Mouse (Mus musculus) urinary bladder, adult 2 months (tissue): ENCODE measurements around the gene Smim24. TPM values are rescaled to one million over a fixed set of nuclear protein-coding genes. Genes with fewer than 3 reads are reported as not detected.

Experiments used
- DNase-seq: peaks from one replicate; pipeline ENCODE4 v3.0.0; 2022; ENCODE audit warnings: low spot score
- polyA plus RNA-seq: library from polyadenylated mRNA; depleted of rRNA; stranded (reverse); fragments of >200 nt; gene quantifications from 2 replicates; pipeline ENCODE4 v1.2.3, GENCODE M21; 2012; rRNA removed

Smim24 gene
- polyA plus RNA-seq, 1 experiment = 5.0 TPM

DNA sequence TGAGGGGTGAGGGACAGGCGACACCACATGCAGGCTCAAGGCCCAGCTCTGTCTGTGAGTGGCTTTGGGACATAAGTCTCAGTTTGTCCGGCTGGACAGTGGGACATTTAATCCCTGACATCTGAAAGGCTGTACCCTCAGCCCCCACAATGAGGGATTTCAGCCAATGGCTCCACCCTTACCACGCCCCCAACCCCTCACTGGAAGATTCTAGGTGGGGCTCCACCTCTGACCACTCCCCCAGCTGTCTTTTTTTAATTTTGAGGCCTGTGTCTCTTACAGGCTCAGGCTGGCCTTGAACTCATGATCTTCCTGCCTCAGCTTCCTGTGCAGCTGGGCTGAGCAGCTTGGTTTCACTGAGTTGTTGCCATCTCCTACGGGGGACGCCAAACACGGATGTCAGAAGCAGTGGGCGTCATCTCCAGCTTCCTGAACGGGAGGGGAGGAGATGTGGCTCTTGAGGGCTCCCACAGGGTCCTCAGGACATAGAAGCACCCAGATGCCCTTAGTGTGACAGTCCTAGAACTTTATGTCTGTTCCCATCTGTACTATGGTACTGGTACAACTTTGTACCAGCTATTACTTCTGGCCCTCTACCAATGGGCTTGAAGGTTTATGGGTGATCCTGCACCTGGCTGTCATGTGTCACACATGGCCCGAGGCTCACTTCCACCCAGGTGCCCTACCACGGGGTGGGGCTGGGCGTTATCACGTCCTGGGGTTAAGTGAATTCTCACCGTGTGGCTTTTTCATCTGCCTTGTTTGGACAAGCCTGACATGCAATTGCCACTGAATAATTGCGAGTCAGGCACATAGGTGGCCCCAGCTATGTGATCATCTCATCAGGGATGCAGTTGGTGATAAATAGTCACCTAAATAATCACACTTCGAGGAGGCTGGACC lies 41.8 kb downstream of the Smim24 start:
- DNase-seq = peak; percentile 22

DNA sequence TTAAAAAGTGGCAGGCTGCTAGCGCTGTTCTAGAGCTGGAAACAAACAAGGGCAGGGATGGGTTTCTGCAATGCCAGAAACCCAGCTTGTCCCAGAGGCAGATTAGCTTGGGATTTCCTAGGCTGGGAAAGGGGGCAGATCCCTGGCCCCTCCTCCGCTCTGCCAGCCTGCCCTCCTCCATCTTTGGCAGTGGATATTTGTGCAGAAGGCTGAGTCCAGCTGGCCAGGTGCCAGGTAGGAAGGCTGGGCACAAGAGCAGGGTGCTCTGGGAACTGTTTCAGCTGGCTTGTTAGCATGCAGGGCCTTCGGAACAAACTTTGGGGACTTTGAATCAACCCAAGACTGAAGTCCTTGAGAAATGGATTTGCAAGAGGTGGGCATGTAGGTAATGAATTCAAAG lies 42.6 kb downstream of the Smim24 start:
- peak; percentile 53 for DNase-seq

DNA sequence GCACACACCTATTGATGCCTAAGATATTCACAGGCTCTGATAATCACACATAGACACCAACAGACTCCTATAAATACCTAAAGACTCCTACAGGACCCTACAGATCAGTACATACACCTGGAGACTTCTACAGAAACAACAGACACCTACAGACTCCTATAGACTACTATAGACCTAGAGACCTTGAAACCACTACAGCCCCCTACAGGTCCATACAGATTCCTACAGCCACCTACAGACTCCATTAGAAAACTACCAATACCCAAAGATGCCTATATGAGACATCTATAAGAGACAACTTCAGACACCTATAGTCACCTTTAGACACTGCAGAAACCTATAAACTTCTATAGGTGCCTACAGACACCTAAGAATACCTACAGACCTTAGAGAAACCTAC lies 48.2 kb downstream of the Smim24 start:
- DNase-seq = no peak

Other genes with a start within 250 kb of the Smim24 start
- 12.5 and 17.9 TPM in 2 replicates for gene Pias4, start 225.1 kb upstream of the Smim24 start, polyA plus RNA-seq
- gene Eef2, start 216.4 kb upstream of the Smim24 start, polyA plus RNA-seq = 1,109 and 1,486 TPM in 2 replicates
- gene Dapk3, start 210.0 kb upstream of the Smim24 start, polyA plus RNA-seq = 58.2 and 61.1 TPM in 2 replicates
- not detected in 2 replicates for gene 4930442H23Rik, start 209.2 kb upstream of the Smim24 start, polyA plus RNA-seq
- gene Nmrk2, start 191.0 kb upstream of the Smim24 start, polyA plus RNA-seq = not detected in 2 replicates
- gene Atcay, start 162.2 kb upstream of the Smim24 start, polyA plus RNA-seq = 0.10 and 0.13 TPM in 2 replicates
- 29.3 and 34.4 TPM in 2 replicates for gene Zfr2, start 159.9 kb upstream of the Smim24 start, polyA plus RNA-seq
- 2.2 and 2.6 TPM in 2 replicates for gene Matk, start 140.1 kb upstream of the Smim24 start, polyA plus RNA-seq
- gene Mrpl54, start 126.1 kb upstream of the Smim24 start, polyA plus RNA-seq = 95.9 and 103 TPM in 2 replicates
- 45.9 and 48.3 TPM in 2 replicates for gene Apba3, start 126.1 kb upstream of the Smim24 start, polyA plus RNA-seq
- 23.7 and 25.1 TPM in 2 replicates for gene Tjp3, start 101.5 kb upstream of the Smim24 start, polyA plus RNA-seq
- gene Pip5k1c, start 100.1 kb upstream of the Smim24 start, polyA plus RNA-seq = 38.6 and 48.9 TPM in 2 replicates
- 27.7 and 29.5 TPM in 2 replicates for gene Cactin, start 71.9 kb upstream of the Smim24 start, polyA plus RNA-seq
- gene Tbxa2r, start 64.3 kb upstream of the Smim24 start, polyA plus RNA-seq = 9.3 and 11.6 TPM in 2 replicates
- gene Gipc3, start 49.8 kb upstream of the Smim24 start, polyA plus RNA-seq = 3.2 and 6.5 TPM in 2 replicates
- gene Hmg20b, start 42.6 kb upstream of the Smim24 start, polyA plus RNA-seq = 82.9 and 91.7 TPM in 2 replicates
- 12.1 and 12.4 TPM in 2 replicates for gene Mfsd12, start 35.6 kb upstream of the Smim24 start, polyA plus RNA-seq
- gene 4930404N11Rik, start 27.2 kb upstream of the Smim24 start, polyA plus RNA-seq = 1.9 and 2.1 TPM in 2 replicates
- gene Fzr1, start 14.5 kb upstream of the Smim24 start, polyA plus RNA-seq = 34.1 and 34.4 TPM in 2 replicates
- gene Dohh, start 8.6 kb upstream of the Smim24 start, polyA plus RNA-seq = 42.9 and 47.4 TPM in 2 replicates
- gene Gm48551, start 8.6 kb upstream of the Smim24 start, polyA plus RNA-seq = 3.6 and 3.8 TPM in 2 replicates
- 2.7 and 3.6 TPM in 2 replicates for gene Gm48552, start 4.0 kb upstream of the Smim24 start, polyA plus RNA-seq
- gene Nfic, start 62.6 kb downstream of the Smim24 start, polyA plus RNA-seq = 28.4 and 67.0 TPM in 2 replicates
- 0.44 and 0.49 TPM in 2 replicates for gene Celf5, start 89.7 kb downstream of the Smim24 start, polyA plus RNA-seq
- 79.9 and 89.6 TPM in 2 replicates for gene Ncln, start 103.3 kb downstream of the Smim24 start, polyA plus RNA-seq
- gene S1pr4, start 107.1 kb downstream of the Smim24 start, polyA plus RNA-seq = 2.2 and 2.3 TPM in 2 replicates
- gene Gna15, start 131.2 kb downstream of the Smim24 start, polyA plus RNA-seq = 16.1 and 16.2 TPM in 2 replicates
- 84.0 and 88.5 TPM in 2 replicates for gene Gna11, start 152.1 kb downstream of the Smim24 start, polyA plus RNA-seq
- gene Aes, start 166.4 kb downstream of the Smim24 start, polyA plus RNA-seq = 385 and 562 TPM in 2 replicates
- gene Tle2, start 181.5 kb downstream of the Smim24 start, polyA plus RNA-seq = 67.4 and 93.4 TPM in 2 replicates
- gene Tle6, start 208.0 kb downstream of the Smim24 start, polyA plus RNA-seq = 38.1 and 47.5 TPM in 2 replicates
- 2.2 and 2.3 TPM in 2 replicates for gene BC025920, start 213.2 kb downstream of the Smim24 start, polyA plus RNA-seq
- 21.3 and 21.5 TPM in 2 replicates for gene Sirt6, start 234.7 kb downstream of the Smim24 start, polyA plus RNA-seq
- 31.0 and 37.3 TPM in 2 replicates for gene Ankrd24, start 235.5 kb downstream of the Smim24 start, polyA plus RNA-seq